Mouse (Mus musculus): ENCODE measurements around the gene Ppm1h. TPM values are rescaled to one million over a fixed set of nuclear protein-coding genes. Genes with fewer than 3 reads are reported as not detected.

Gene Ppm1h
- polyA plus RNA-seq, 1 experiment, result 0.13 TPM

- Histone ChIP-seq H3K4me2 (ENCODE audit: low read depth) (no peak overlapping the region), H3ac (ENCODE audit: control insufficient read depth, insufficient read length) (no peak overlapping the region), H3K79me2 (ENCODE audit: control insufficient read depth, insufficient read depth) (no peaks in the 10 kb centered on the region), H3K4me3 (no peak overlapping the region), H3K27me3 (ENCODE audit: control insufficient read depth, insufficient read depth, insufficient read length) (no peaks in the 10 kb centered on the region), H3K36me3 (ENCODE audit: control insufficient read depth, insufficient read depth) (no peaks in the 10 kb centered on the region)
- TF ChIP-seq MYOD1 (IDR thresholded peaks at IDR 0.05; ENCODE audit: control insufficient read depth in 1 of 3, insufficient read length in 2 of 3, low read depth in 2 of 3), result no peak
- no peak for TF ChIP-seq TCF12 (IDR thresholded peaks at IDR 0.05; ENCODE audit: insufficient read depth, poor library complexity, severe bottlenecking)
- TF ChIP-seq MAX (IDR thresholded peaks at IDR 0.05; ENCODE audit: low read depth), result no peak
- no peak for TF ChIP-seq REST (IDR thresholded peaks at IDR 0.05; ENCODE audit: insufficient read depth, insufficient read length)
- no peak for TF ChIP-seq TCF3 (IDR thresholded peaks at IDR 0.05; ENCODE audit: insufficient read length, low read depth)
- no peak for TF ChIP-seq MYOG (IDR thresholded peaks at IDR 0.05; ENCODE audit: control insufficient read depth in 1 of 3, insufficient read depth in 1 of 3, insufficient read length in 2 of 3, low read depth in 2 of 3)
- no peak for TF ChIP-seq POLR2AphosphoS2 (IDR thresholded peaks at IDR 0.05; ENCODE audit: insufficient read length, low read depth)
- TF ChIP-seq CEBPB (IDR thresholded peaks at IDR 0.05; ENCODE audit: insufficient read depth, poor library complexity, severe bottlenecking), result no peak
- TF ChIP-seq SRF (IDR thresholded peaks at IDR 0.05; ENCODE audit: control insufficient read depth, insufficient read length, low read depth), result no peak
- TF ChIP-seq POLR2A (IDR thresholded peaks at IDR 0.05; ENCODE audit: insufficient read length, low read depth), result no peak
- TF ChIP-seq E2F4 (IDR thresholded peaks at IDR 0.05; ENCODE audit: insufficient read depth), result no peak
- TF ChIP-seq USF1 (IDR thresholded peaks at IDR 0.05; ENCODE audit: low read depth), result no peak
These were observed 64.8 kb downstream of the Ppm1h start for GRCm38 (mm10) chr10:122743361-122743760.

- H3K36me3 ChIP-seq (ENCODE audit: control insufficient read depth, insufficient read depth), result no peaks in the 10 kb centered on the region
- H3K27me3 ChIP-seq (ENCODE audit: control insufficient read depth, insufficient read depth, insufficient read length), result no peaks in the 10 kb centered on the region
- no peak overlapping the region for H3K4me3 ChIP-seq
- no peaks in the 10 kb centered on the region for H3K79me2 ChIP-seq (ENCODE audit: control insufficient read depth, insufficient read depth)
- no peak overlapping the region for H3ac ChIP-seq (ENCODE audit: control insufficient read depth, insufficient read length)
- TF ChIP-seq SRF (IDR thresholded peaks at IDR 0.05; ENCODE audit: control insufficient read depth, insufficient read length, low read depth), result no peak
- TF ChIP-seq MAX (IDR thresholded peaks at IDR 0.05; ENCODE audit: low read depth), result no peak
- TF ChIP-seq POLR2AphosphoS2 (IDR thresholded peaks at IDR 0.05; ENCODE audit: insufficient read length, low read depth), result no peak
- TF ChIP-seq TCF3 (IDR thresholded peaks at IDR 0.05; ENCODE audit: insufficient read length, low read depth), result no peak
- no peak for TF ChIP-seq POLR2A (IDR thresholded peaks at IDR 0.05; ENCODE audit: insufficient read length, low read depth)
- TF ChIP-seq TCF12 (IDR thresholded peaks at IDR 0.05; ENCODE audit: insufficient read depth, poor library complexity, severe bottlenecking), result no peak
- no peak for TF ChIP-seq MYOD1 (IDR thresholded peaks at IDR 0.05; ENCODE audit: control insufficient read depth in 1 of 3, insufficient read length in 2 of 3, low read depth in 2 of 3)
- no peak for TF ChIP-seq USF1 (IDR thresholded peaks at IDR 0.05; ENCODE audit: low read depth)
- no peak for TF ChIP-seq REST (IDR thresholded peaks at IDR 0.05; ENCODE audit: insufficient read depth, insufficient read length)
- no peak for TF ChIP-seq MYOG (IDR thresholded peaks at IDR 0.05; ENCODE audit: control insufficient read depth in 1 of 3, insufficient read depth in 1 of 3, insufficient read length in 2 of 3, low read depth in 2 of 3)
- no peak for TF ChIP-seq E2F4 (IDR thresholded peaks at IDR 0.05; ENCODE audit: insufficient read depth)
- TF ChIP-seq CEBPB (IDR thresholded peaks at IDR 0.05; ENCODE audit: insufficient read depth, poor library complexity, severe bottlenecking), result no peak
- H3K4me2 ChIP-seq (ENCODE audit: low read depth), result no peak overlapping the region
These were observed 66.4 kb downstream of the Ppm1h start for GRCm38 (mm10) chr10:122744970-122745369.

GRCm38 (mm10) chr10:122746211-122746610 lies 67.6 kb downstream of the Ppm1h start:
- Histone ChIP-seq H3K36me3 (ENCODE audit: control insufficient read depth, insufficient read depth) (no peaks in the 10 kb centered on the region), H3K79me2 (ENCODE audit: control insufficient read depth, insufficient read depth) (no peaks in the 10 kb centered on the region), H3ac (ENCODE audit: control insufficient read depth, insufficient read length) (no peak overlapping the region), H3K4me3 (no peak overlapping the region), H3K27me3 (ENCODE audit: control insufficient read depth, insufficient read depth, insufficient read length) (no peaks in the 10 kb centered on the region), H3K4me2 (ENCODE audit: low read depth) (no peak overlapping the region)
- TF ChIP-seq SRF (IDR thresholded peaks at IDR 0.05; ENCODE audit: control insufficient read depth, insufficient read length, low read depth), result no peak
- TF ChIP-seq MYOG (IDR thresholded peaks at IDR 0.05; ENCODE audit: control insufficient read depth in 1 of 3, insufficient read depth in 1 of 3, insufficient read length in 2 of 3, low read depth in 2 of 3), result no peak
- TF ChIP-seq USF1 (IDR thresholded peaks at IDR 0.05; ENCODE audit: low read depth), result no peak
- no peak for TF ChIP-seq REST (IDR thresholded peaks at IDR 0.05; ENCODE audit: insufficient read depth, insufficient read length)
- no peak for TF ChIP-seq POLR2AphosphoS2 (IDR thresholded peaks at IDR 0.05; ENCODE audit: insufficient read length, low read depth)
- TF ChIP-seq E2F4 (IDR thresholded peaks at IDR 0.05; ENCODE audit: insufficient read depth), result no peak
- TF ChIP-seq POLR2A (IDR thresholded peaks at IDR 0.05; ENCODE audit: insufficient read length, low read depth), result no peak
- no peak for TF ChIP-seq TCF3 (IDR thresholded peaks at IDR 0.05; ENCODE audit: insufficient read length, low read depth)
- TF ChIP-seq CEBPB (IDR thresholded peaks at IDR 0.05; ENCODE audit: insufficient read depth, poor library complexity, severe bottlenecking), result no peak
- TF ChIP-seq MYOD1 (IDR thresholded peaks at IDR 0.05; ENCODE audit: control insufficient read depth in 1 of 3, insufficient read length in 2 of 3, low read depth in 2 of 3), result no peak
- TF ChIP-seq TCF12 (IDR thresholded peaks at IDR 0.05; ENCODE audit: insufficient read depth, poor library complexity, severe bottlenecking), result no peak
- no peak for TF ChIP-seq MAX (IDR thresholded peaks at IDR 0.05; ENCODE audit: low read depth)

- H3K4me3 ChIP-seq, result no peak overlapping the region
- no peak overlapping the region for H3K4me2 ChIP-seq (ENCODE audit: low read depth)
- no peaks in the 10 kb centered on the region for H3K36me3 ChIP-seq (ENCODE audit: control insufficient read depth, insufficient read depth)
- peaks cover 3% of the 10 kb centered on the region for H3K27me3 ChIP-seq (ENCODE audit: control insufficient read depth, insufficient read depth, insufficient read length)
- H3ac ChIP-seq (ENCODE audit: control insufficient read depth, insufficient read length), result no peak overlapping the region
- TF ChIP-seq CEBPB (IDR thresholded peaks at IDR 0.05; ENCODE audit: insufficient read depth, poor library complexity, severe bottlenecking) (no peak), E2F4 (IDR thresholded peaks at IDR 0.05; ENCODE audit: insufficient read depth) (no peak), TCF12 (IDR thresholded peaks at IDR 0.05; ENCODE audit: insufficient read depth, poor library complexity, severe bottlenecking) (no peak)
- no peaks in the 10 kb centered on the region for H3K79me2 ChIP-seq (ENCODE audit: control insufficient read depth, insufficient read depth)
These were observed 68.8 kb downstream of the Ppm1h start for GRCm38 (mm10) chr10:122747151-122747925.

Data from myocyte (in vitro differentiated cells).